Mouse (Mus musculus) liver, adult 2 months (tissue): ENCODE results near the gene Ift140.

ENCODE experiments used
- CTCF ChIP-seq: fragments of 200-500 bp; IDR thresholded peaks from 2 replicates; pipeline ENCODE4 v1.5.1; 2011; ENCODE audit warnings: low read depth, low read length, control low read depth
- POLR2A ChIP-seq: fragments of 200-500 bp; IDR thresholded peaks from 2 replicates; pipeline ENCODE4 v1.6.1; 2011; ENCODE audit warnings: low read length, control low read depth; ENCODE audit not compliant: insufficient read depth; ENCODE audit errors: extremely low read depth

DNA sequence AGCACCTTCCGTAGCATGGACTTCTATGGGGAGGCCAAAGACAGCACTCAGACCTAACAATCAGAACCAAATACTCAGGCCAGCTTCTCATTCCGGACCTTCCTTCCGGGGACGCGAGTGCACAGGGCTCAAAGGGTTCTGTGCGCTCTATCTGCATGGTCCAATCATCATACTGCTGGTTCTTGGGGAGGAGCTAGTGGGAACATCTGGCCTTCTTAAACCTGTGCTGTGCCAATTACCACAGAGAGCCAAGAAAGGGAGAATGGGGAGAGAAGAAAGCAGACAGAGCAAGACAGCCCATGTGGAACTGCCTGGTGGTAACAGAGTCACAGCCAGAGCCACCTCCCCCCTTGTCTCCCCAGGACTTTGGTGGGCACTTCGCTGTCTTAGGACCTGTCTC, 50.7 kb downstream of the Ift140 start:
- TF ChIP-seq CTCF, result no peak
- no peak for TF ChIP-seq POLR2A
